Mouse (Mus musculus) neutrophil, adult 5-6 weeks (primary cell): ENCODE data around the gene Cpvl. TPM values are rescaled to one million over a fixed set of nuclear protein-coding genes. Genes with fewer than 3 reads are reported as not detected.

Experiments
- ATAC-seq: fragments of 151-379, 151-347 bp; 2 replicates; pipeline ENCODE4 v1.8.0; 2017; ENCODE audit warnings: mild to moderate bottlenecking, moderate TSS enrichment; ENCODE audit not compliant: insufficient number of reproducible peaks, poor library complexity, low FRiP score, severe bottlenecking; ENCODE audit errors: extremely low read depth
- total RNA-seq: library from RNA; stranded (forward); fragments of 200-1000 nt; gene quantifications from 2 replicates; pipeline ENCODE4 v1.2.3, GENCODE M21; 2017

Cpvl gene
- total RNA-seq, 1 experiment from 2014 or later = not detected

DNA sequence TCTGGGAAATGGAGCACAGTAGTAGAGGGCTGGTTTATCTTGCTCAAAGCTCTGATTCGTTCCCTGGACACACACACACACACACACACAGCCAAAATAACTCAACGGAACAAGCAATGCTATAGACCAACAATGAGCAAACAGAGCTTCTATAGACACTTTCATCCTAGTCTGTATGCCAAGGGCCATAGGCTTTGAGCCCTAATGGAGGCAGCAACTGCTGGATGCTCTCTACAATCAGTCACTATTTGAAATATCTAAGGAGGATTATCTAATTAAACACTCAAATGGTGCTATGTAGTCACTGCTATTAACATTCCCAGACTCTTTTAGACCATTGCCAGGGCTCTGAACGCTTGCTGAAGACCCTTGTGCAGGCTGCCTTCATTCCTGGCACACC lies 34.1 kb downstream of the Cpvl start:
- no peak for ATAC-seq

DNA sequence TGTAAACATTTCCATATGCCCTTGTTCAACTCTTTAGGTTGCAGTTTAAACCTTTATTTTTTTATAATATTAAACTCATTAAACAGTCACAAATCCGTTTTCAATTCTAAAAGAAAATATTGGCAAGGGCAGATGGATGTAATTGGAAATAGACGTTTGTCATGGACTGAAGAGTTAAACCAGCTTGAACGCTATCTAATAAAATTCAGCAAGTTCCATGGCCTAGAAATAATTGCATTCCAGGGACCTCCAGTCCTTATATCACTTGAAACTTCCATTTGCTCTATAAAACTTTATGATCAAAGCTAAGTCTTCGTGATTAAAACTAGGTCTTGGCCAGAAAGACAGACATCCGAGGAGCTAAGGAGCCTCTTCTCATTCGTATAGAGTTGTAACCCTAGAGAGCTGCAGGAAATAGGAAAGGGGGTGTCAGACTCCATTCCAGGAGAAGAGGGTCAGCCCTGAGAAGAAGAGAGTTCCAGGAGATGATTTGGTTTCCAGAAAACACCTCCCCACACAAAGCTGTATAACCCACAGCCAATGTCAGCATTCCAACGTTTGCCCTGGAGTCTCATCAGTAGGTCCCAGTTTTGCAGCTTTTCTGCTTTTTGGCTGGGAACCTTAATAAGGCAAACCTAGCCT lies 36.2 kb downstream of the Cpvl start:
- ATAC-seq = no peak

DNA sequence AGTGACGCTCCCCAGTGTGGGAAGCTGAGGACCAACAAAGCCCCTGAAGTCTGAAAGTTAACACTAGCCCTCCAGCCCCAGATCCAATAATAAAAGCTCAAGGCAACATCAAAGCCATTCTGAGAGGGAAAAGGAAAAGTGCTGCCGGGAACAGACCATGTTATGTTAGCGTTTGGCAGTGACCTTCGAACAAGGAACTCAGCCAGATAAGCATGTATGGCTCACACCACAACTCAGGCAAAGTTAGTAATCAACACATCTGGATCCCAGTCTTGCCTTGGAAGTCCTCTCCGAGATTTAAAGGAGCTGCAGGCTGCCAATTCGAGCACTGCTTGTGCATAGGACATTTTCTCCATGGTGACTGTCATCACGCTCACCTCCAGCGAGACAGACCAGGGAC lies 38.7 kb downstream of the Cpvl start:
- no peak for ATAC-seq

DNA sequence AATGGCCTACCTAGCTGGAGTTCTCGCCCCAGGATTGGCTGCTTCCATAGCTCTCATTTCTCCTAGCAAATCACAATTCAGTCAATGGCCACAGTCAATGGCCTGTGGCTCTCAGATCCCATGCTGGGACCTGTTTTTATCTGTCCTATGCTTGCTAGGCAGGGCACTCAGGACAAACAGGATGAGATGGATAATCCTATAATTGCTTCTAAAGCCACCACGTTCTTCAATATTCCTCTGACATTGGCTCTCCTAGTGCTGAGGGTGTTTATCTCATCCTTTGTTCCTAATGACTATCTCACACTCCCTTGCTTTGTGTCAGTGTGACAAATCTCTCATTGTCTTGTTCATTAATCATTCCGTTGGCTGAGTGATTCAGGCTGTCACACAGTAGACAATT lies 39.5 kb downstream of the Cpvl start:
- no peak for ATAC-seq

DNA sequence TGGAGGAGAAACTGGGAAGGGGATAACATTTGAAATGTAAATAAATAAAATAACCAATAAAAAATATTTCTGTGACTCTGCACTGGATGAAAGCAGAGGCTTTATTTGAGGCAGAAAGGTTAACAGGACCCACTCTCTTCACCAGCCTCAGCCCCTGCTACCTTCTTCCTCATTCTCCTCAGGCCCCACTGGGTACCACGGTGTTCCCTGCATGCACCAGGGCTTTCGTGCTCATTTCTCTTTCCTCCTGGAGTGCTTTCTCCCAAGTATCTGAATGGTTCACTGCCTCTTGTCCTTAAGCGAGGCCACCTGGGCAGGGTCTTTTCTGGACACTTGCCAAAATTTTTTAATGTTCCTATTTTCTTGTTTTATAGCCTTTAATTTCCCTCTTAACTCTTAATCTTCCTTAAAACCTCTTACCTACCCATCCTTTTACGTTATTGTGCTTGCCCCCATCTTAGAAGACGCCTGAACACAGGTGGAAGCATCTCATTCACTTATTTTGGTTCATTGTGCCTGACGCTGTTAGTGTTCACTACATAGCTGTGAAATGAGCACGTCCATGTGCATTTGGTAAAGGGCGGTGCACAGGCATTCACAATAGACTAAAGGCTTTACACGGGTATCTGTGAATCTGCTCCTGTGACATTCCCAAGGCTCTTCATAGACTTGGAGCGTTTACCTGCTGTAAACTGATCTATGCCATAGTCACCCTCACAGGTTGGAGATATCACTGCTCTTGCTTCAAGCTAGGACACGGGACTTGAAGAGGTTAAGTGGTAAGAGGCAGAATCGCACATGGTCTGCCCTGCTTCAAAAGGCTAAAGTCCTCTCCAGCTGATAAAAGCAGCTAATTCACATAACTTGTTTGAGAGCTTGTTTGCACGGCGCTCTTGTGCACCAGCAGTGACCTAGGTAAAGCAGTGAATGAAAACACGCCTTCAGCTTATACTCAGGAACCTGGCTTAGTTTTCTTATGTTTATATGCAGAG lies 41.0 kb downstream of the Cpvl start:
- no peak for ATAC-seq

DNA sequence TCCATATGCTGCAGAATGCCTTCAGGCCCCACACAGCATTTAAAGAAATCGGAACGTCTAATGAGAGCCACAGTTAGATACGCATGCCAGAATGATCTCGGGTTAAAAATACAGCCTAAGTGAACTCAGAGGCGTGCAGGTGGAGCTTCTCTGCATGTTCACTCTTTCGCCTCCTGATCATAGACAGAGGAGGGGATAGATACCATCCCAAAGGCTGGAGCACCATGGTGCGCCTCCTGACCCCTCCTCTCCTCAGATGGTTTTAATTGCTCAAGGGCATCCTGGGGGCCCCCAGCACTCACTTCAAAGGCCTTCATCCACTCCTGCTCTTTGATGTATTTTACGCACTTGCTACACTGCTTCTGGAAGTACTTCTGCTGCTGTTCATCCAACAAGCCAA lies 46.9 kb downstream of the Cpvl start:
- no peak for ATAC-seq

DNA sequence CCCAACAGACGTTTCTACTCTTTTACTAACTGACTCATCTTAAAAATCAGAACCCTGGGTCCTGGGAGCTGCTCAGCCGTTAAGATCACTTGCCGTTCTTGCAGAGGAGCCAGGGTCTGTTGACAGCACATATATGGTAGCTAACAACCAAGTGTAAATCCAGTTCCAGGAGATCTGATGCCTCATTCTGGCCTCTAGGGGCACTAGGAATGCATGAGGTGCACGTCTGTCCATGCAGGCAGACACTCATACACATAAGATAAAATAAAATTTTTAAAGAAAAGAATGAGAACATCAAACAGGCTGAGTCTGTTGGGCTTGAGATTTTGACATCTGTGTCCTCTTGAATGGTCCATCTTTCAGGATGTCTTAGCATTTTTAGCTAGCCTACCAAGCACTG lies 48.6 kb downstream of the Cpvl start:
- ATAC-seq = no peak

DNA sequence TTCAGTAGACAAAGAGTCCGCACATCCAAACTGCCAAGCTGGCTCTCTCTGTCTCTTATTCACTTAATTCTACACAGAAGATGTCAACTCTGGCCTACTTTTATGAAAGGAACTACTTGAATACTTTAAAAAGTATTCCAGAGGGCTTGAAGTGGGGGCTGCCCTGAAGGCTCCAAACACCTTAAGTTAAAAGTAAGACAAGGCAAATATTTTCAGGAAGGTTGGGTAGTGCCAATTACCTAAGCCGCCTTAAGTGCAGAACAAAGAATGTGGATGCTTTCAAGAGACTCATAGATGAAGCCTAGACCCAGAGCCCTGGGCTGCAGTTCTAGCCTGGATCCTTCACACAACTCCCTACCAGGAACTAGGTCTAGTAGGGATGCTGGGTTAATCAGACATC lies 52.3 kb downstream of the Cpvl start:
- ATAC-seq = no peak

DNA sequence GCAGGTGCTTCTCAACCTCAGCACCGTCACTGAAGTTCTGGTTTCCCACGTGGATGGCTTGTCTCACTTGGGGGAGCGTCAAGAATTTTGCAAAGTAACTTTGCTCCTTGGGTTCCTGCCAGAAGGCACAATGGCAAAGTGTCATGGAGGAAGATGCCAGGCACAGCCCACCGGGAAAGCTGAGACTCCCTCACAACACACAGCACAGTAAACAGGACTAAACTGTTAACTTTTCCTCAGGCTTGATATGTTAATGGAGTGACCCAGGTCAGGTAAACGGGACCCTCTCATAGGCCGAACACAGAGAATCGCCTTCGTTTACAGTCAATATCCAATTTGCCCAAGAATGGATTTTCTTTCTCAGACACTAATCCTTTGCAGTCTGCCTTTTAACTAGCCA lies 53.3 kb downstream of the Cpvl start:
- ATAC-seq = no peak

DNA sequence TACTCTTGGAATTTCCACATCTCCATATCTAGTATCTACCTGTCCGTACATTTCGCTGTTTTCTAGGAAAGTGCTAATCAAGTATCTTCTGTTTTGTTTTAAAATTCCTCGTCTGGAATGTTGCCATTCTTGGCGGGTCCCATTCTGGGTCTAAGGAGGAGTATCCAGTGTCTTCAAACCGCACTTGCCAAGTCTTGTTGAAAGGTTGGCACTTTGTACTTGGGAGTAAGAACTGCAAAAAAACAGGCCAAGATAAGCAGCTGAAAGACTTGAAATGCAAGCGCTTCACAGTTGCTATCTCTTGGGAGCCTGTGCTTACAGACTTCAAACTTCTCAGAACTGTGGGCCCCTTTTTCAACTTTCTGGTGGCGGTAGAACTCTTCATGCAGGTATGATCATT lies 58.4 kb downstream of the Cpvl start:
- ATAC-seq = no peak

DNA sequence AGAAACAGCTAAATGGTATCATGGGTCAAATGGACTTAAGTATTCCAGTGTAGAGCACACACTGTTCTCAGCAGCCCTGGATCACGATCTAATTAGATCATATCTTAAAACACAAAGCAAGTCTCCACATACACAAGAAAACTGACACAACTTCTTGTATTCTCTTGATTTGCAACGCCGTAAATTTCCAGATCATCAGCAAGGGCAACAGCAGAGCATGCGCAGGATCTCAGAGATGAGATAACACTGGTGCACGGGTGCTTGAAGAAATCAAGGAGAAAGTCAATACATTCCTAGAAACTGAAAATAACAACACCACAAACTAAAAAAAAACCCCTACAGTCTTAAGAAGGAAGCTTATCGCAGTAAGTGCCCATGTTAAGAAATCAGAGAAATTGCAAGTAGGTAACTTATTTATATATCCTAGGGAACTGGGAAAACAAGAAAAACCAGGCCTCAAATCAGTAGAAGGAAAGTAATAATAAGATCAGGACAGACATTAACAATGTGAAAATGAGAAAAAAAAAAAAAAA lies 61.4 kb downstream of the Cpvl start:
- no peak for ATAC-seq

DNA sequence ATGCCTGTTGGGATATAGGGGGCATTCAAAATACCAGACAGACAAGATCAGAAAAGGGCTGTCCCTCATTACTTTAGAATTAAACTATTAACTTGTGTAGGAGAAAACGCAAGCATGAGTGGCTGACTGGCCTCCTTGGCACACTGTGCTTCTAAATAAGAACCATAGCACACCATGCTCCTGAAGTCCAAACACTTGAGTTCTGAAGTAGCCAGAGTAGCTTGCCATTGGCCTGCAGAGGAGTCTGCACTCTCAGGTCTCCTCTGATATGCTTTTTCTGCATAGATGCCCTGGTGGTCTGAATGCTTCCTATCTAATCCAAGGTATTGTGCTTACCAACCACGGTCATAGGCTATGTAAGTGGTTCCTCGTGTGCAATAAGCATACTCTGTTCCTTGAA lies 63.1 kb downstream of the Cpvl start:
- ATAC-seq = no peak

DNA sequence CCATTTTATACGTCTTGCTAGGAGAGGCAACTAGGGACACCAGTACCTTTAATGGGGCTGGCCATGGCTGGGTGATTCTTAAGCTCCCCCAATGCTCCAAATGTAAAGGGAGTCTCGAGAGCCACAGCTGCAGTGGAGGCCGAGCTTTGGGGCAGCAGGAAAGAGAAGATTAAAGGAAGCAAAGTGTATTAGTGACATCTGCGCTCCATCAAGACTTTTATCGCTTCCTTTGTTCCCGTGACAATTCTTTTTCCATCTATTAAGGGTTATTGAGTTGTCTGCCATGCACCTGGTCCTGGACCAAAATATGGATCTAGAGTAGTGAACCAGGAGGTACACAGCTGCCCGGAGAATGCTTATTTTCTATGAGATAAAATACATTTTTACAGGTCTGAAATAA lies 65.3 kb downstream of the Cpvl start:
- no peak for ATAC-seq

DNA sequence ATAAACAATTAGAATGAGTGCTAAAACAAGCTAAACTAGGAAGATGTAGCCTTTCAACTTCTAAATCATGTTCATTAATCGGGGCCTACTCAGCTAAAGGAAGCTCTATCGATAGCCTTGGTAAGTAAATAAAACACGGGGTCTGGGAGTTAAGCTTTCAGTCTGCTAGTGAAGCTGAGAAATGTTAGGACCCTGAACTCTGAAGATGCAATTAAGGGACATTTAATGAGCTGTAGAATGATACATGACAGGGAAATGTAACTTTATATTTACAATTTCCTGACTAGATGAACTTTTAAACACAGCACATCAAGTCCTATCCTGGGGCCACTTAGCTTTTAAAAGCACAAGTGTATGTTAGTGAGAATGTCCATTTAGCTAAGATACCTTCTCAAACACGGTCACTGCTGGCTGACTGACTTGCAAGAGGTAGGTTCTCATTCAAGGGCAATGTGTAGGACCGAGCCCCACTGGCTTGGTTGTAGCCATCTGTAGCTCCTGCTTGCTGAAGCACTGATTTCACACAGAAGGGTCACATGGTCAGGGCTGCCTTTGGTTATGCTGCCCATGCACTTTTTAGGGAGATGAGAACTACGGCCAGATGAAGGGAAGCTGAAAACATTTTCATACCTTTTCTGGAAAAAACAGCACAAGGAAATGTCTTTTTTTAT lies 66.2 kb downstream of the Cpvl start:
- ATAC-seq = no peak

DNA sequence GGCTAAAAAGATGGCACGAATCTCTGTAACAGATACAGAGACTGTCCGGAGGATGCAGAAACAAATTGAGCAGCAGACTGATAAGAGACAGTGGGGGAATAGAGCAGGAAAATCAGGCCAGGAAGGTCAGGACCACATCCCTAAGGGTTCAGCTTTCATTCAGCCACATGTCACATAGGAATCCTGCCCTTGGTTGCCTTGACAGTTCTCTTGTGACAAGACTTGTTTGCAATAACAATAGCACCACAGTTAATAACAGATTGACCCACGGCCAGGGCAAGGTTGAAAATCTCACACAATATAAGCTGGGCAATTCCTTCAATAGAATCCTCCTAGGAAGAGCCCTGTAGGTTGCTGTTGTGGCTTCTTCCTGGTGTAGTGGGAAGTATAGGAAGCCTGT lies 68.5 kb downstream of the Cpvl start:
- ATAC-seq = no peak

DNA sequence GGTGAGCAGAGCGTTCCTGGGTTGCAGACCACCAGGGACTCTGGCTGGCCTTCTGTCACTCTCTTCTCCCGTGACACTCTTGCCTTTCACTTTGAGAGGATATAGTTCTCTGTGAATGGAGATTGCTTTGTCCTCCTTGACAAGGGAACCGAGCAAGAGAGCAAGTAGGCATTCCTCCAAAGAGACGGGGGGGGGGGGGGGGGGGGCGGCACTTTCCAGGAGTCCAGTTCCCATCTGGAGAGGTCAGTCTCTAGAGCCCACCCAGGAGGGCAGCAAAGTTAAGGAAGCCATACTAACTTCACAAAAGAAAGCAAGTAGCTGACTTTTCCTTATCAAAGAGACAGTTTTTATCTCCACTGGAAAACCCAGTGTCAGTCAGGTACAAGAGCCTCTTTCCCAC lies 69.0 kb downstream of the Cpvl start:
- ATAC-seq = no peak

DNA sequence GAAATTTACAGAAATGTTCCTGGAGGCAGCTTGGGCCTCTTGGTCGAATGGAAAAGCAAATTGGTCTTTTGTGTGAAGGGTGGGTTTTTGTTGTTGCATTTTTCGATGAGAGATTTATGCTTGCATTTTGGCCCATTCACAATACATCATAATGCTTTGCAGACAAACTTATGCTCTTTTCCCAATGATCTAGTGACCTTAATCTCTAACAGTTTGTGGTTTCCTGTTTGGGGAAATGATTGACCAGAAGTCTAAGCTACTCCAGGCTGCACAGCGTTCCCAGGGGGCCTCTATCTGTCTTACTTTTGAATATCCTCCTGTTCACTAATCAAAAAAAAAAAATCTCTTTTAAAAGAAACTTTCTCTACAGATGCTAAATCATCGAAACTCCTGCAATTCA lies 71.6 kb downstream of the Cpvl start:
- no peak for ATAC-seq

DNA sequence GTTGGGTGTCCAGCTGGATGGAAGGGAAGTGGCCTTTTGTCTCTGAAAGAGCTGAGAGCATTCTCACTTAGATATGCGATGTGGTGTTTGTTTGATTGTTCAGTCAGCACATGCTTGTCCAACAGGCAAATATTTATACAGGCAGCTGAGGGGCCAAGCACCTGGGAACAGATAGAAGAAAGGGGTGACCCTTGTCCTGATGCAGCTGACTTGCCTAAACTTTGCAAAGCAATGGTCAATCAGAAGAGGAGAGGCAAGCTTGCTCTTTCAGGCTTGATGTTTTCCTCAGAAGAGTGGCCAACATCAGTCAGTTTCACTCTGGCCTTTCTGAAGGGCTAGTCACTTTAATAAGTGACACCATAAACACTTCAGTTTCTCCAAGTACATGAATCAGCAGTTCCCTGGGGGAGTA lies 72.4 kb downstream of the Cpvl start:
- no peak for ATAC-seq

DNA sequence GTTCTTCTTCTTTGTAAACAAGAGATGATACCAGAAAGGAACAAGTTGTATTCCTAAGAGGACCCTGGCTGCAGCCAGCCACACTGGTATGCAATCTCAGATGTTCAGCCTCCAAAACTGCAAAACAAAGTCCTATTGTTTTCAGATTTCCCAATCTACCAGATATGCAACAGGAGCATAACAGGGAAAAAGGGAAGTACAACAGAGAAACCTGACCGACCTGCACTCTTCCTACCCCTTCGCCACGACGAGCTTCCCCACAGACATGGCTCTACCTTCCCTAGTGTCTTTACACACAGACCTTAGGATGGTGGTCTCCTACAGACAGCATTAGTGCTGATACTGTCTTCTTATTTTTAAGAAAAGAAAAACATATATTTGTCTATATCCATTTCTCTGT lies 72.9 kb downstream of the Cpvl start:
- ATAC-seq = no peak
